ENCODE assay signal across 10 mouse cellular contexts in genomic region chr4:141336196-141336595, GRCm38 (mm10). TPM values are rescaled to one million over a fixed set of nuclear protein-coding genes. Genes with fewer than 3 reads are reported as not detected.
DNase-seq lines count a peak whose midpoint lies in the region; ATAC-seq and TF ChIP-seq lines count a peak whose summit lies in the region.
"Had no signal": no experiment of that assay in that cellular context is flagged by ENCODE, and none has a peak within 500 bp of the region (broad histone marks: within the 10 kb centered on the region; RNA-seq: fewer than 3 reads in every experiment).

No protein-coding gene starts in this region.

- H3K9ac ChIP-seq in heart, embryonic 13.5 days = 0 out of 2 replicates have a peak overlapping the region, but pooled peaks have one; percentile 30
- no peak overlapping the region for H3K9ac ChIP-seq in forebrain, embryonic 12.5 days
- no peak overlapping the region for H3K9ac ChIP-seq in midbrain, postnatal 0 days (replicated peaks; ENCODE audit: low read length, poor library complexity, severe bottlenecking)

- 61% methylated on average over 6 of the region's 6 CpGs for WGBS in heart, embryonic 13.5 days
- 53% methylated on average over 6 of the region's 6 CpGs for WGBS in forebrain, embryonic 12.5 days
- 75% methylated on average over 6 of the region's 6 CpGs for WGBS in limb, embryonic 10.5 days
- WGBS in midbrain, postnatal 0 days = 41% methylated on average over 6 of the region's 6 CpGs

- no peak overlapping the region for H3K4me3 ChIP-seq in heart, embryonic 13.5 days
- H3K4me3 ChIP-seq in forebrain, embryonic 12.5 days (replicated peaks) = no peak overlapping the region
- no peak overlapping the region for H3K4me3 ChIP-seq in limb, embryonic 10.5 days
- no peak overlapping the region for H3K4me3 ChIP-seq in midbrain, postnatal 0 days (ENCODE audit: low read depth, low read length)

- intact Hi-C loops in heart, postnatal 36 days (cut with DNase I) = no loop called here

- H3K4me1 ChIP-seq in heart, embryonic 13.5 days = peaks cover 41% of the 10 kb centered on the region
- peaks cover 51% of the 10 kb centered on the region for H3K4me1 ChIP-seq in forebrain, embryonic 12.5 days
- H3K4me1 ChIP-seq in limb, embryonic 10.5 days = peaks cover 83% of the 10 kb centered on the region
- 0 out of 2 replicates have a peak, but pooled peaks cover 2% of the 10 kb centered on the region for H3K4me1 ChIP-seq in midbrain, postnatal 0 days (ENCODE audit: insufficient read depth, low read length)

- no peaks in the 10 kb centered on the region for H3K36me3 ChIP-seq in heart, embryonic 13.5 days
- H3K36me3 ChIP-seq in forebrain, embryonic 12.5 days (replicated peaks) = no peaks in the 10 kb centered on the region
- H3K36me3 ChIP-seq in limb, embryonic 10.5 days = no peaks in the 10 kb centered on the region
- no peaks in the 10 kb centered on the region for H3K36me3 ChIP-seq in midbrain, postnatal 0 days (ENCODE audit: insufficient read depth, low read length)

- H3K27me3 ChIP-seq in heart, embryonic 13.5 days (replicated peaks) = no peaks in the 10 kb centered on the region; the same call in 1 of the 2 replicates
- H3K27me3 ChIP-seq in forebrain, embryonic 12.5 days = peaks cover 7% of the 10 kb centered on the region; the same call in 1 of the 2 replicates
- H3K27me3 ChIP-seq in limb, embryonic 10.5 days (ENCODE audit: low read depth, poor library complexity, severe bottlenecking) = peaks cover 16% of the 10 kb centered on the region; the same call in 1 of the 2 replicates
- no peaks in the 10 kb centered on the region for H3K27me3 ChIP-seq in midbrain, postnatal 0 days (ENCODE audit: insufficient read depth, low read length)

- TF ChIP-seq CTCF in midbrain, postnatal 0 days (IDR thresholded peaks at IDR 0.05) = no peak

- H3K9me3 ChIP-seq in heart, embryonic 13.5 days = no peaks in the 10 kb centered on the region
- H3K9me3 ChIP-seq in forebrain, embryonic 12.5 days = no peaks in the 10 kb centered on the region
- no peaks in the 10 kb centered on the region for H3K9me3 ChIP-seq in limb, embryonic 10.5 days (replicated peaks)
- H3K9me3 ChIP-seq in midbrain, postnatal 0 days (ENCODE audit: low read length) = no peaks in the 10 kb centered on the region

- DNase-seq in heart, postnatal 36 days = no peak
- DNase-seq in limb, embryonic 10.5 days (ENCODE audit: low spot score) = no peak
- DNase-seq in midbrain, postnatal 0 days (ENCODE audit: low spot score) = peak; percentile 21
- no peak for DNase-seq in cerebellum, postnatal 14 days
- no peak for DNase-seq in cerebellum, adult 11 months
- DNase-seq in adrenal gland, adult 18-20 months (ENCODE audit: low spot score in 2 of 2) = no peak
- DNase-seq: lung, postnatal 36 days had no signal

- H3K4me2 ChIP-seq in heart, embryonic 13.5 days = no peak overlapping the region
- H3K4me2 ChIP-seq in forebrain, embryonic 12.5 days = no peak overlapping the region
- no peak overlapping the region for H3K4me2 ChIP-seq in midbrain, postnatal 0 days (ENCODE audit: low read depth, low read length, poor library complexity, severe bottlenecking)

- H3K27ac ChIP-seq in heart, embryonic 13.5 days (replicated peaks) = 0 out of 2 replicates have a peak overlapping the region, but pooled peaks have one; percentile 45
- peak overlapping the region; percentile 78 for H3K27ac ChIP-seq in forebrain, embryonic 12.5 days
- H3K27ac ChIP-seq in limb, embryonic 10.5 days = peak overlapping the region; percentile 78
- peak overlapping the region; percentile 57; the same call in 1 of the 2 replicates for H3K27ac ChIP-seq in midbrain, postnatal 0 days (ENCODE audit: low read depth, low read length)

- ATAC-seq in heart, embryonic 13.5 days (ENCODE audit: extremely low read depth, insufficient number of reproducible peaks, low FRiP score, low TSS enrichment) = no peak
- ATAC-seq in forebrain, embryonic 12.5 days (ENCODE audit: low FRiP score) = no peak
- ATAC-seq in midbrain, postnatal 0 days (ENCODE audit: low FRiP score) = no peak

RNA-seq across cellular contexts. Expression of gene Fam131c, which starts 31.8 kb away (rescaled TPM):
- polyA plus RNA-seq in heart, embryonic 13.5 days (2015; fragmentation: Nextera tagmentation; extraction: Ambion mirVana) = 1.2 TPM in 2 replicates
- 1 to 10 TPM; 1.6 to 1.7 TPM for total RNA-seq in heart, postnatal 36 days (2021)
- polyA plus RNA-seq in forebrain, embryonic 12.5 days (2016; fragmentation: Nextera tagmentation; extraction: Ambion mirVana) = 1.00 and 1.1 TPM in 2 replicates
- 0.14 and 0.29 TPM in 2 replicates for polyA plus RNA-seq in limb, embryonic 10.5 days (2016; fragmentation: Nextera tagmentation; extraction: Ambion mirVana)
- 105 and 119 TPM in 2 replicates for total RNA-seq in midbrain, postnatal 0 days (2014; rRNA removed)
- polyA plus RNA-seq in midbrain, postnatal 0 days (2015; fragmentation: Nextera tagmentation; extraction: Ambion mirVana) = 56.7 and 60.2 TPM in 2 replicates
- 1 to 10 TPM; 1.3 to 2.4 TPM for total RNA-seq in adrenal gland, adult 18-20 months (2021)
- total RNA-seq: MEL had no signal

RNA-seq across cellular contexts. Expression of gene Epha2, which starts 35.2 kb away (rescaled TPM):
- 4.0 and 4.3 TPM in 2 replicates for polyA plus RNA-seq in heart, embryonic 13.5 days (2015; fragmentation: Nextera tagmentation; extraction: Ambion mirVana)
- total RNA-seq in heart, postnatal 36 days (2021) = 1 to 10 TPM; 5.4 to 7.0 TPM
- 1.9 and 2.0 TPM in 2 replicates for polyA plus RNA-seq in forebrain, embryonic 12.5 days (2016; fragmentation: Nextera tagmentation; extraction: Ambion mirVana)
- polyA plus RNA-seq in limb, embryonic 10.5 days (2016; fragmentation: Nextera tagmentation; extraction: Ambion mirVana) = 4.6 and 5.6 TPM in 2 replicates
- total RNA-seq in midbrain, postnatal 0 days (2014; rRNA removed) = 3.1 and 3.2 TPM in 2 replicates
- 0.27 and 0.30 TPM in 2 replicates for polyA plus RNA-seq in midbrain, postnatal 0 days (2015; fragmentation: Nextera tagmentation; extraction: Ambion mirVana)
- 10 to 100 TPM; 12.0 to 18.1 TPM for total RNA-seq in adrenal gland, adult 18-20 months (2021)

Comparison
In these comparisons a context has a peak if more than half of its experiments do, and no peak if none do; other contexts are left out.
1. RNA of gene Fam131c, which starts 31.8 kb away (polyA plus RNA-seq): 56.7 to 60.2 TPM in midbrain, postnatal 0 days; 1.2 TPM in heart, embryonic 13.5 days, 1.00 to 1.1 TPM in forebrain, embryonic 12.5 days and 0.14 to 0.29 TPM in limb, embryonic 10.5 days; every median in the first group is over 10 times any median in the second.
2. Peak in every context shown above with its lines, with median percentiles within 50 percentile points of each other: H3K27ac ChIP-seq.